Mouse (Mus musculus) adrenal gland, adult 8-10 months (tissue): ENCODE results near the gene Ankrd2. TPM values are rescaled to one million over a fixed set of nuclear protein-coding genes. Genes with fewer than 3 reads are reported as not detected.
A peak's percentile ranks its signal among the peaks of the same experiment; 100 is the strongest.

ENCODE experiments used
- DNase-seq: peaks from one replicate; pipeline ENCODE4 v3.0.0; 2022
- total RNA-seq, 4 experiments: library from RNA; stranded (reverse); gene quantifications; 2 replicates each; pipeline ENCODE4 v1.2.4; 2022

Gene Ankrd2
- total RNA-seq, 4 experiments from 2014 or later: 0.27 to 1.3 (median 0.42) TPM; not detected in 1

DNA sequence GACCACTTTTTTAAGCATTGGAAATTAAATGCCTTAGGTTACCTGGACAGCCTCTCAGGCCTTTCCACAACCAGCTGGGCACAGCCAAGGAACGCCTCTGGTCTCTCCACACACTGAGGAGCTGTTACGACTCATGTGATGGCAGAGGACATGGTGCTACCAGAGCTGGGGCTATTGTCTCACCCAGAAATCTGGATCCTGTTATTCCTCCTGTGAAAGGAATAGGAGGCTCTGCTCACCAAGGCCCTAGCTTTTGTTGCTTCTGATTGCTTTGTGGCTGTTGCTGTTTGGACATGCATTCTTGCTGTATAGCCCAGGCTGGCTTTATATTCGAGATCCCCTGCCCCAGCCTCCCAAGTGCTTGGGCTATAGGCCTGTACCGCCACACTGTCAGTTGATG is 19.5 kb upstream of the Ankrd2 start:
- DNase-seq: no peak

DNA sequence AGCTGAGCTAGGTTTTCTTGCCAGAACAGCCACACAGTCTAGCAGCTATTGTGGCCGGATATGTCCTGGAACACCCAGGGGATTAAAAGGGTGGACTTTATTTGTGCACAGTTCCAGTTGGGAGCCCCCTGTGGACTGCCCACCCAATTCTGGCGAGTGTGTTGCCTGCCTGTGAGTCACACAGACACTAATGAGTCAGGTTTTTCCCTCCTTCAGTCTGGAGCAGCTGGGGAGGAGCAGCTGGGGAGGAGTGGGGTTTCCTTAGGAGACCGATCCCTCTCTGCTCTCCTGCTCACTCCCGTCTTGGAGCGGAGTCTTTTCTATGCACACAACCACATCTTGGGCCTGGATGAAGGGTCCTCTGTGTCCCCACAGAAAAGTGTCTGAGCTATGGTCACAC is 19.0 kb upstream of the Ankrd2 start:
- no peak for DNase-seq

DNA sequence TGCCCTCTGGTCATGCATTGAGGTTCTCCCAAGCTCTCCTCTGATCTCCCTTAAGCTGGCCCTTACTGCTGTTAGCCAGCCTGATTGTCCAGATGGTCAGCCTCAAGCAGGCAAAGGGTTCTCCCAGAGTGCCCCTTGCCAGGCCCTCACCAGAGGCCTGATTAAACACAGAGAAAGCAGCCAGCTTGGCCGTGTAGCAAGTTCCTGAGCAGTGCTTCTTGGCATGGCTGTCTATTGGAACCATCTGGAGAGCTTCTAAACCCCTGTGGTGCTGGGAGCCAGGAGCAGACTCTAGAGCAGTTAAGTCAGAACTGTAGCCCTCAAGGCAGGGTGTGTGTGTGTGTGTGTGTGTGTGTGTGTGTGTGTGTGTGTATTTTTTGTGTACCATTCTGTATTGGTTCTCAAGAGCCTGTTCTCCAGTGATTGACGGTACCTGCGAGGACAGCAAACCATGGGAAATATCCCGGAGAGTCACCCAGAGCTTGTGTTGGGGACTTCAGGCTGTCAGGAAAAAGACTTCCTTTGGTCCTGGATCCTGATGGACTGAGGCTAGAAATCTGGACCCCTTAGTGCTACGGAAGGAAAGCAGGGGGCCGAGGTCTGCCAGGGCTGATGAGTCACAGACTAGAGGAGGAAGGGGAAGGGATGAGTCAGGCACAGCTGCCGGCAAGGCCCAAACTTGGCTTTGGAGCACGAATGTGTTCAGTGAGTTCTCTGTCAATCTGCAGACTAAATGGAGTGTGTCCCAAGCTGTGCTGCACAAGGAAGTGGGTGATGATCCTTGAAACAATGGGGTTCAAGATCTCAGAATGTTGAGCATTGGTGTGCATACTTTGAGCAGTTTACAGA is 18.2 kb upstream of the Ankrd2 start:
- peak; percentile 77 for DNase-seq

DNA sequence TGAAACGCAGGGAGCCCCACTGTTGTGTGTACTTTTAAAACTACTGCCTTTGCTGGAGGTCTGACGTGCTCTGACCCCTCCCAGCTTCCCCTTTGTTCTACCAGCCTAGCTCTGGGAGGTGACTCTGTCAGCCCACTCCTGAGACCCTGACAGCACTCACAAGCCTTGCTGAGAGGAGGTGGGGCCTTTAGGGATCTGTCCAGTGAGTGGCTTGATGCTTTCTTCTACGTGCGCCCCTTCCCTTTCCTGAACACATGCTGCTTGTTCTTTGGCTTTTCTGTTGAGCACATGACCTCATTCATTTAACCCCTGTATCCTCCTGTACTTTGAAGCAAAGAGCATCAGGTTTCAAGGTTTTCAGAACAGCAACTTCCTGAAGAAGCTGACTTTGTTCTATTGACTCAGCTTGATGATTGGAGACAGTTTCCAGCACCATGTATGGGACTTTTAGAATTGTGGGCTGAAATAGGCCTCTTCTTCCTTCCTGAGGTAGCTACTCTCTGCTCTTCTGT is 16.7 kb upstream of the Ankrd2 start:
- no peak for DNase-seq

DNA sequence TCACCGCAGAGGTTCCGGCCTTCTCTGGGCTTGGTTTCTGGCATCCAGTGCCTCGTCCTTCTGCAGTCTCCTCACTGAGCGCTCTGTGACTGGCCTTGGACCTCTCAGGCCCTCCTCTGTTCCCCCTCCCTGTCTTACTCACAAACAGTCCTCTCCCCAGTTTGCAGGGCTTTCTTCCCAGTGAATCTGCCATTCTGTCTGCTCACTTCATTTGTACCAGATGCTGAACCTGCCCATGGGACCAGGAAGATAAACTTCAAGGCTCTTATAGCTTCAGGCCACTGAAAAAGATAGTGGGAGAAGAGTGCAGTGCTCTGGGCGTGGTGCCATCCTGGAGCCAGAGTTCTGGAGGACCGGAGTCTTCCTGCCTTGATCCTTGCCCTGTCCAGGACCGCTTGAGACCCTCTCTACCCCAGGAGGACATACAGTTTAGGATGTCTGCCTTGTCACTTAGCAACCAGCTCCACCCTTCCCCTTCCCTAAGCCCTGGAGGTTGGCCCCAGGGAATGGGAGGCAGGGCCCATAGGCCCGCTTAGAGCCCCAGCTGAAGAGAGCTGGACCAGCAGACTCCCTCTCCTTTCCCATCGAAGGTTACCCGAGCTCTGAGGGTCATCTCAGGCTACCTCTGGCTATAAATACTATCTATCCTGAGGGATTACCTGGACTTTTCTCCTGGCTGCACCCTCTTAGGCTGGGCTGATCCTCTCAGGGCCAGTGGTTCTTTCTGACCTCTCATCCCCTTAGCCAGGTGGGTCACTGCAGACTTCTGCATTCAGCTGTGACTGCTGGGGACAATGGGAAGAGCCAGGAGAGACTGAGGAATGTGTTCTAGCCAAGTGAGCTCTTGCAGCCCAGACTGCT is 13.9 kb upstream of the Ankrd2 start:
- no peak for DNase-seq

DNA sequence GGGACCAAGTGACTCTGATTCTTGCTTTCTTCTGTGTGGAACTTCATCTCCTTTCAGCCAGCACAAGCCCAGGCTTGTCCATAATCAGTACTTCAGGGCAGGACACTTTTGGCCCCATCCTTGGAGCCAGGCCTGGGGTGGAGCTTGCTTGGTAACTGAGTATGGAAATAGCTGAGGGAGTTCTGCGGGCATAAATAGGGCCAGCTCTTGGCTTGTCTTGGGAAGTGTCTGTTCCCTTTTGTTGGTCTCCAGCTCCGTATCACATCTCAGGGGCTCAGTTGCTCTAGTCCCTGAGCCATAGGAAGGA is 13.3 kb upstream of the Ankrd2 start:
- DNase-seq: no peak

DNA sequence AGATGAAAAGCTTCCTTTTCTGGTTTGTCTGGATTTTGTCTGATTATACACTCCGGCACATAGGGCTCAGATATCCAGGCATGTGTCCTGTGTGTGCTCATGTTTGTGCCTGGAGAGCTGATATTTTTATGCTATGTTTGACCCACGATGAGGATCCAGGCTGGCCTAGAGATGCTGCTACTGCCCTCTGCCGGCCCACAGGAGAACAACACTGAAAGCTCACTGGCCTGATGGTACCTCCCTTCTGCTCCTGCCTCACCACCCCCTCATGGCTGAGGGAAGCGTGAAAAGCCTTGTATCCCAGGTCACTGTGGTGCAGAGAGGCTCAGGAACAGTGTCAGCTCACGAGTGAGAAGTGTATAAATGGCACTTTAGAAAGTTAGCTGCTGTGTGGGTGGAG is 9.6 kb upstream of the Ankrd2 start:
- peak; percentile 65 for DNase-seq

DNA sequence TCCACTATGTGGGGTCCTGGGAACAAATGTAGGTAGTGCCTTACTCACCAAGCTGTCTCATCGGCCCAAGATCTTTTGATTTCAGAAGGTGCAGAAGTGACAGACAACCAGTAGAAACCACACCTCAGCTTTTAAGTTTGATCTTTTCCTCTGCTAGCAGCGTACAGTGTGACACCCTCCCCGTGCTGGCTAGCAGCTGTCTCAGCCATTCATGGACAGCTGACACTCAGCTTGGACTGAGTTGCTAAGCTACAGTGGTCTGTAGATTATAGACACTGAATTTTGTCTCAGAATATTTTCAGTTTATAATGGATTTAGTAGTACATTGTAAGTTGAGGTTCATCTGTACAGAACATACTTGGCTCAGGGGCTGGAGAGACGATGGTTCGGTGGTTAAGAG is 4.7 kb upstream of the Ankrd2 start:
- DNase-seq: no peak

DNA sequence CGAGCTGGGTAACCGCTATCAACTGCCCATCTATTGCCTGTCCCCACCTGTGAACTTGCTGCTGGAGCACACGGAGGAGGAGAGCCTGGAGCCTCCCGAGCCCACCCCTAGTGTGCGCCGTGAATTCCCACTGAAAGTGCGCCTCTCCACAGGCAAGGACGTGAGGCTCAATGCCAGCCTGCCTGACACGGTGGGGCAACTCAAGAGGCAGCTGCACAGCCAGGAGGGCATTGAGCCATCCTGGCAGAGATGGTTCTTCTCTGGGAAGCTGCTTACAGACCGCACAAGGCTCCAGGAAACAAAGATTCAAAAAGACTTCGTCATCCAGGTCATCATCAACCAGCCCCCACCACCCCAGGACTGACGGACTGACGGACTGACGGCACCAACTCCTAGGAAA is 2.2 kb upstream of the Ankrd2 start:
- no peak for DNase-seq

DNA sequence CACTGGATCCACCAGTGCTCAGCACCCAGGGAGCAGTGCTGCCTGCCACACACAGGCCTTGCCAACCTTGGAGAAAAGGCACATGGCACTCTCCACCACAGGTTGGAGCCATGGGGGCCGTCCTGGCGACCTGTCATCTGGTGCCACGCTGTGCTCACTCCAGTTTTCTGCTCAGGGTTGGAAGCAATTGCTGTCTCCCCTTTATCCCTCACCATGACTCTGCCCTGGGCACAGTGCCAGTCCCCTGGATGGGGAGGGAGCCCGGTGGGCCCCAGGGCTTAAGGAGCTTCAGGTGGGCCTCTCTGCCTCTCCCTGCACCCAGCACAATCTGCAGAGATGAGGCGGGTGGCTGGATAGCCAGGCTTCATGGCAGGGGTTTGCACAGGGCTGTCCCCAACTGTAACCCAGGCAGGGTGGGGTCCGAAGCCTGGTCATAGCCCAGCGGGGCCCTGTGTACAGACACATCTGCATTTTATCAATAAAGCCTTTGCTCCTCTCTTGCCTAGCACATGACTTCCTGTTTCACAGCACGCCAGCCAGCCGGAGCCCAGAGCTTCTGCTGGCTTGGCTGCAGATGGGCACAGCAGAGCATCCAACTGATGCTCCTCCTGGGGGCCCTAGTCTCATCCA is 1.5 kb upstream of the Ankrd2 start:
- DNase-seq: no peak

DNA sequence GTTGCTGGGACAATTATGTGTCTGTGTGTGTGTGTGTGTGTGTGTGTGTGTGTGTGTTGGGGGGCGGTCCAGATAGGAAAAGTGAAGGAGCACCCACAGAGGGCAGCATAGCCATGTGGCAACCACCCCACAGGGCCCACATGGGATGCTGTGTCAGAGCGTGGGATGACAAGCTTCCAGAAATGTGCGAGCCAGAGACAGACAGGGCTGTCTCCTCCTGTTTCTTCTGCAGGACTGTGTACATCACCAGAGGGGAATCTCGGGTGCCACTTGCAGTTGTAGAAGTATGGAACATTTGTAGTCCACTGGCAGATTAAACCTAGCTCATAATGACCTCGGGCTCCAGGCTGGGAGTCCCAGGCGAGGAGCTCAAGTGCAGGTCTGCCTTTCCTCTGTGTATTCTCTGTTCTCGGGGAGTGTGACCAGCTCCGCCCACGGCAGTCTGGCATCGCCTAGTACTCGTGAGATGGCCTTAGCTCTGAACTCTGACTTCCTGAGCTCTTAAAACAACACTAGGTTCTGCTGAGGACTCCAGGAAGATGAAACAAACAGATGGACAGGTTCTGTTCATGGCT is 832 bp upstream of the Ankrd2 start:
- no peak for DNase-seq

DNA sequence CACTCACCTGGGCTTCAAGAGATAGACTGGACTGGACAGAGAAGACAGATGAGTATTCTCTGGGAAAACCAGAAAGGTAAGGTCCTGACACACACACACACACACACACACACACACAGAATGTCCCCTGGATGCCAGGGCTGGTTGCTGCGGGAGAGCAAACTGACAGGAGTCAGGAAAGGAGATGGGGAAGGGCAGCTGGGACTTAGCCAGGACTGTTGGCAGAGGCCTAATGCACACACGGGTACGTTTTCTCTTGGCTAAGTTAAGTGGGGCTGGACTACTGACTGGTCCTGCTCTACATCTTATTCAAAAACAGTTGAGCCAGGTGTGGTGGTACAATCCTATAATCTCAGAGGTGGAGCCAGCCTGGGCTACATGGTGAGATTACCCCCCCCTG is 557 bp downstream of the Ankrd2 start:
- no peak for DNase-seq

DNA sequence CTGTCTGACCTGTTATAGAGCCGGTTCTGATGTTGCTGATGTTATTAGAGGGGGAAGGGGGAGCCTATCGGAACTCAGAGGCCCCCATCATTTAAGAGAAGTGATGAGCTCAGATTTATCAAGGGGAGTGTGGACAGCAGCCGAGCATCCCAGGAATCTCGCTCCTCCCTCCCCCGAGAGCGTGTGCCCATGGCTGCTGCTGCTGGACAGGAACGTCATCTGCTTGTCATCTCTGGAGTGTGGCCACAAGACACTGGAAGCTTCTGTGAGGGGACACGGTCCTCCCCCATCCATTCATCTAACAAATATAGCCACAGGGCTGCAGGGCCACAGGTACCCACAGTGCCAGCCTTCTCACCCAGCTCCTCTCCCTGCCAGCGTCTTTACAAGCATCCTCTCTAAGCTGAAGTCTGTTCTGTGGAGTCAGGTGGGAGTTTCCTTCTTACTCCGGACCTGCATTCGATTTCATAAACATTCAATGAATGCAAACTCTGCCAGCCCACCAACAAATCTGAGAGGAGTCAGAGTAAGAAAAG is 1.4 kb downstream of the Ankrd2 start:
- DNase-seq: no peak

DNA sequence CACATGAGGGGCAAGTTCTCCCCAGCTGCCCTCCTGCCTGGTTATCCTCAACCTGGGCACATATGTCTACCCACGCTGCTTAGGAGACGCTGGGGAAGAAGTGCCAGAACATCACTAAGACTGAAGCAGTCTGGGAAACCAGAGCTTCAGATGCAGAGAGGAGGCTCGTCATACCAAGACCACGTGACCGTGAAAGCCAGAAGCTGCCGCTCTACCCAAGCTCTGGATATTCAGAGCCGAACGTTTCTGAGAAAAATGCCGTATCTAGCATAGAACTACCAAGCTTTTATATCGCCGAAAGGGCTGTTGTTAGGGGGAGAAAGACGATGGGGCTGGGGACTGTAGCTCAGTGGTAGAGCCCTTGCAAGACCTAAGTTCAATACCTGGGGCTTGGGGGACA is 2.5 kb downstream of the Ankrd2 start:
- no peak for DNase-seq

DNA sequence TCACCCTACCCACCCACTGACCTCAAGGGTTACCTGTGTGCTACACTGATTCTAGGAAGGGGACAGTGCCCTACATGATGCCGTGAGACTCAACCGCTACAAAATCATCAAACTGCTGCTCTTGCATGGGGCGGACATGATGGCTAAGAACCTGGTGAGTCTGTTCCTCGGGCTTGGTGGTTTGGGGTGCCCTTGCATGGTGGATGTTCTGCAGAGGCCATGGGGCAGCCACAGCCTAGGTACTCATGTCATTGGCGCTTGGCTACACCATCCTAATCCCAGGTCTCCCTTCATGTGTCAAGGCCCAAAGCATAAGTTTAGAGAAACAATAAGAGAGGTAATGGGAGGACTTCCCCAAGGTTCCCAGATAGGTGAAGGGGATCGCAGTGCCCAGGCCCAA is 8.2 kb downstream of the Ankrd2 start:
- no peak for DNase-seq

DNA sequence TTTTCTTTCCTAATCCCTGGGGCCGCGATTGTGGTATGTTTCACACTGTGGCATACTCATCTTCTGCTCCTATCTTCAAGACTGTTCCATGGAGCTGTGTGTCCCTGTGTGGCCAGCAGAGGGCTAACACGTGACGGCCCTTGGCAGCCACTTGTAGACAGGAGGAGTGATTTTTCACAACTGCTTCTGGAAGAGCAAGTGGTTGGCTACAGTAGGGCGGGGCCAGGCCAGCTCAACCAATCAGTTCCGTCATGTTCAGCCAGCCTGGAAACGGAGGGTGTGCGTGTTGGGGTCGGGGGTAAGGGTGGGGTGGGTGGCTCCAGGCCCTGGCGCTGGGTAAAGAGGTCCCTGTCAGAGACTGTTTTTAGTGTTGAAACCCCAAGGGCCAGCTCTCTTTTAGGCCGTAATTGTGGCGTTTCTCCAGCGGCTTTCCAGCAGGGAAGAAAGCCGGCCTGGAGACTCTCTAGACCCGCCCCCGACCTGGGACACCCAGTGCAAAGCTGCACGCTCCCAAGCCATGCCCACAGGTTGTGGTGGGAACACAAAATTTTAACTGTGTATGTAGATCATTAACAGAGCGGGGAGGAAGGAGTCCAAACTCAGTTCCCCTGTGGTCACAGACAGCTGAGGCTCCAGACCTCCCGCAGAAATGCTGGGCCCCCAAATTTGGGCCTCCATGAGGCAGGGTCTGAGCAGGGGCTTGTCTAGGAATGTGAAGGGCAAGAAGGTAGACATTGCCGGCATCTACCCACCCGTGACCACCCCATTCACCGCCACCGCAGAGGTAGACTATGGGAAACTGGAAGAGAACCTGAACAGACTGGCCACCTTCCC is 9.7 kb downstream of the Ankrd2 start, which contains the start of gene Hoga1:
Hoga1 (plus strand) TSS at position 342 of the 834 bp plus-strand sequence.
- peak; percentile 71 for DNase-seq

DNA sequence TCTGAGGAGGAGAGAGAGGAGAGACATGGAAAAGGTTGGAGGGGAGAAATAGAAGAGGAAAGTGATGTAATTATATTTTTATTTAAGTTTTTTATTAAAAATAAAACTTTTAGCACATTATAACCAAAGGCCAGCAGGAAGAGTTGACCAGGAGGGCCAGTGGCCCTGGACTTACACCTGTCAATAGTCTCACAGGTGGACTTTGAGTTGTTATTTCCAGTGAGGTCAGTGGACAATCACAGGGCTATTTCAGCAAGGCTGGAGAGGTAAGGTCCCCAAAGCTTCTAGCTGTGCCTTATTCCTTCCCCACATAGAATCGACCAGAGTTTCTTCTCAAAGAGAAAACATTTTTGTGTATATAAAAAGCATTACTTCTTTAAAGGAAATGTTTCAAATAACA is 14.5 kb downstream of the Ankrd2 start:
- DNase-seq: no peak

DNA sequence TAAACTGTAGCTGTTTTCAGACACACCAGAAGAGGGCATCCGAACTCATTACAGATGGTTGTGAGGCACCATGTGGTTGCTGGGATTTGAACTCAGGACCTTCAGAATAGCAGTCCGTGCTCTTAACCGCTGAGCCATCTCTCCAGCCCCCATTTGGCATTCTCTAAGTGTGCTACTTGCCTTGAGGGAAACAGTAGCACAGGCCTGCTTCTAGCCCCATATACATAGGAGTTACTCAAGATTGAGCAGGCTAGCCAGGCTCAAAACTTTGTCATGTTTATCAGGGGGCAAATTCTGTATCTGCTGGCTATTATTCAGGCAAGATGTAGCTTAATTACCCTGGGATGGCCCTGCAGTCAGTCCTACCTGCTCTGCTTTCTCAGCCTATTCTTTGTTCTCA is 15.6 kb downstream of the Ankrd2 start:
- no peak for DNase-seq

DNA sequence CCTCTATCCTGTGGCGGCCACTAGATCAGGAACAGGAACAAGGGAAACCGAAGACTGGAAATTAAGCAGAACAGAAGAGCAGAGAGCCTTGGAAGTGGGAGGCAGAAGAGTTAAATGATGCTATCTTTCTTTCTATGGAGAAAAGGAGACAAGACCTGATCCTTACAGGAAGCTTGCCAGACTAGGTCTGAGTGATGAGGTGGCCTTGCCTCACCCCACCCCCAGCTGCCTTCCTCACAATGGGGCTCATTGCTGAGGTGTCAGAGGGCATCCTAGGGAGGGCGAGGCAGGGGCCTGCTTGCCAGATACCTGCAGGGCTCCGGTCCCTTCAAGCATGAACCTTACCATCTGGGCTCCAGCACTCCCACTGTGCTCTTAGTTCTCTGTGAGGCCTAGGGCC is 16.1 kb downstream of the Ankrd2 start, which contains the start of gene 4933411K16Rik:
4933411K16Rik (plus strand) TSS at position 301 of the 400 bp plus-strand sequence.
- DNase-seq: no peak

DNA sequence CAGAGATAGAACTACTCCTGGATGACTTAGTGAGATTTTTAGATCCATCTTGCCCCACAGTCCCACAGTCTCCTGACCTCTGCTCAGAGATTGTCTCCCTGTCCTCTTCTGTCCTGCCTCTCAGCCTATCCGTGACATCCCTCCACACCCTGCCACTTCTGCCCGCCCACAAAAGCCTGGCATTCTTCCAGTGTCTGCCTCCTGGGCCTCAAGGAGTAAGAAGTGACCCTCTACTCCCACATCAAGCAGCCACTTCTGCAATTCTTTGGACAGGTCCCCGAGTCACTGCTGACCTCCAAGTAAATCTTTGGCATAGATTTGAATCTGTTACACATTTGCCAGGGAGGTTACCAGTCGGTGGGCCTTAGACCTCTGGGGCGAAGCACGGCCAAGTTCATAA is 18.5 kb downstream of the Ankrd2 start:
- DNase-seq: no peak

DNA sequence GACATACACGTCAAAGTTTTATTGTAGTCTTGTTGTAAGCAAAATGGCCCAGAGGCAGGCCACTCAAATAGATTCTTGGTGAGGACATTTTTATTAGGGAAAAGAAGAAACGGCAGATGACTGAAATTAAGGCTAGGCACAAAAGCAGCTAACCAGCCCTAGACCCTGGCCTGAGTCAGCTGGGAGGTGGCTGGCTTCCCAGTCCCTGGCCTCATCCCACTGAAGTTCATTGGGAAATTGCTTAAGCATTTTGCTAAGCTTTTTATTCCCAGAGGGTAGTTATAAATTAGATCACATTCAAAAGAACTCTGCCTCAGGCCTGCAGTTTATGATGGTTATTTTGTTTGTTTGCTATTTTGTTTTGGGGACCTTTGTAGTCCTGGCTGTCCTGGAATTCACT is 20.1 kb downstream of the Ankrd2 start:
- no peak for DNase-seq
